In the genomic region with DNA sequence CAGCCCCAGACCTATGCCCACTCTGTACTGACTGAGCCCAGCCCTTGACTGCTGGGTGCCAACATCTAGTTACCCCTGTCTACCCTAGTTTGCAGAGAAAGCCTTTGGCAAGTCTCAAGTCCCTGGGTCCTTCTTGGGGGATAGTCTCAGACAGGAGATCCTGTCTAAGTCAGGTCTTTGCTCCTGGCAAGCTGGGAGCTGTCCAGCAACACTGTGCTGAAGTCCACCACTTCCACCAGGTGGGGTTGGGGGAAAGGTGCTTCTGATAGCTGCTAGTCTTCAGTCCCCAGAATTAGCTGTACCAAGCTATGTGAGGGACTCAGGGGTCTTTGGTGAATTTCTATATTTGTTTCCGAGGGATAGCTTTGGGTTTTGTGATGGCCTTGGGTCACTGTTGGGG, we compare ENCODE assay signal across 15 mouse cellular contexts. TPM values are rescaled to one million over a fixed set of nuclear protein-coding genes. Genes with fewer than 3 reads are reported as not detected.
DNase-seq lines count a peak whose midpoint lies in the region; TF ChIP-seq lines count a peak whose summit lies in the region.
"Had no signal": no experiment of that assay in that cellular context is flagged by ENCODE, and none has a peak within 500 bp of the region (broad histone marks: within the 10 kb centered on the region; RNA-seq: fewer than 3 reads in every experiment).

No protein-coding gene starts in this region.

- intact Hi-C loops in heart, postnatal 14 days (cut with DNase I) = no loop called here
- intact Hi-C loops in heart, postnatal 25 days (cut with DNase I) = no loop called here

- no peak overlapping the region for H3K4me3 ChIP-seq in lung, adult 2 months (replicated peaks; ENCODE audit: extremely low read depth, low read depth, low read length)
- H3K4me3 ChIP-seq: erythroblast, embryonic 14.5 days; hindbrain, embryonic 10.5 days; kidney, embryonic 15.5 days had no signal

- no peaks in the 10 kb centered on the region for H3K4me1 ChIP-seq in lung, adult 2 months (ENCODE audit: control insufficient read depth, insufficient read depth, low read length)
- H3K4me1 ChIP-seq: kidney, embryonic 15.5 days had no signal

- TF ChIP-seq CTCF in lung, adult 2 months (IDR thresholded peaks at IDR 0.05; ENCODE audit: insufficient read depth, low read length) = no peak

- TF ChIP-seq POLR2A in lung, adult 2 months (IDR thresholded peaks at IDR 0.05; ENCODE audit: borderline replicate concordance, extremely low read depth, low read depth, low read length) = no peak

- WGBS in lung, adult 2 months = 76% methylated on average over 1 of the region's 1 CpGs

- DNase-seq in heart, postnatal 14 days = peak; percentile 11 to 39
- DNase-seq in heart, postnatal 25 days (ENCODE audit: low spot score) = no peak
- peak; percentile 9 for DNase-seq in lung, postnatal 10 days
- no peak for DNase-seq in lung, adult 2 months
- DNase-seq in ZHBTc4 (ENCODE audit: low read depth, low spot score) = peak; percentile 37
- DNase-seq in mesoderm, embryonic 11.5 days (ENCODE audit: low read depth, low spot score) = peak; percentile 47
- DNase-seq in right cerebral cortex, postnatal 10 days (ENCODE audit: low spot score in 2 of 2) = no peak
- DNase-seq in MN1 (ENCODE audit: low spot score) = no peak
- DNase-seq: cerebellum, adult 9-11 months; layer of hippocampus, postnatal 36 days; thymus, adult 2 months had no signal

RNA-seq across cellular contexts. Expression of a gene that starts 9.6 kb away (rescaled TPM):
- total RNA-seq in heart, postnatal 14 days (2021) = under 1 TPM; 0.12 to 0.46 TPM
- under 1 TPM in 1 of 2 experiments, not detected in 1; 0.22 TPM for total RNA-seq in heart, postnatal 25 days (2021)
- 0.31 and 0.41 TPM in 2 replicates for polyA plus RNA-seq in lung, adult 2 months (2012; rRNA removed)
- total RNA-seq: megakaryocyte, adult 5-6 weeks had no signal

RNA-seq across cellular contexts. Expression of a gene that starts 40.8 kb away (rescaled TPM):
- 10 to 100 TPM; 46.1 to 48.6 TPM for total RNA-seq in heart, postnatal 14 days (2021)
- 10 to 100 TPM; 47.4 to 52.9 TPM for total RNA-seq in heart, postnatal 25 days (2021)
- 82.2 and 99.6 TPM in 2 replicates for polyA plus RNA-seq in lung, adult 2 months (2012; rRNA removed)

Comparison
In these comparisons a context has a peak if more than half of its experiments do, and no peak if none do; other contexts are left out.
1. DNase-seq: peak in heart, postnatal 14 days (2 of 2), lung, postnatal 10 days (single experiment), ZHBTc4 (single experiment) and mesoderm, embryonic 11.5 days (single experiment); none in heart, postnatal 25 days (single experiment), lung, adult 2 months (single experiment), right cerebral cortex, postnatal 10 days (0 of 2) and MN1 (single experiment).